Mouse (Mus musculus) bone marrow, adult 2 months (tissue): ENCODE results near the gene Fam131b.

Source experiments
- CTCF ChIP-seq: fragments of 200-500 bp; IDR thresholded peaks from 2 replicates; pipeline ENCODE4 v1.5.1; 2011; ENCODE audit warnings: low read length, control low read depth; ENCODE audit not compliant: control insufficient read depth, insufficient read depth
- POLR2A ChIP-seq: fragments of 200-500 bp; IDR thresholded peaks from 2 replicates; pipeline ENCODE4 v1.6.1; 2011; ENCODE audit warnings: low read depth, mild to moderate bottlenecking, control low read depth, low read length, borderline replicate concordance; ENCODE audit not compliant: control insufficient read depth

- TF ChIP-seq CTCF (no peak), POLR2A (no peak)
Measured at GRCm38 (mm10) chr6:42270817-42271216, 53.6 kb downstream of the Fam131b start.
